Comparison of ENCODE assay signal across 8 mouse cellular contexts in genomic region chr5:139382760-139383159, GRCm38 (mm10). TPM values are rescaled to one million over a fixed set of nuclear protein-coding genes. Genes with fewer than 3 reads are reported as not detected.
DNase-seq lines count a peak whose midpoint lies in the region; ATAC-seq and TF ChIP-seq lines count a peak whose summit lies in the region.

No protein-coding gene starts in this region.

- H3K4me2 ChIP-seq in heart, postnatal 0 days (ENCODE audit: low read depth, low read length) = peak overlapping the region; percentile 83

- no peaks in the 10 kb centered on the region for H3K27me3 ChIP-seq in heart, postnatal 0 days (ENCODE audit: control insufficient read depth, insufficient read depth, low read length)

- ATAC-seq in frontal cortex, adult (ENCODE audit: low TSS enrichment) = peak; percentile 39
- ATAC-seq in heart, postnatal 0 days (ENCODE audit: insufficient read depth, low read depth) = peak; percentile 40

- peak overlapping the region; percentile 85 for H3K4me3 ChIP-seq in heart, postnatal 0 days (ENCODE audit: low read depth, low read length)

- TF ChIP-seq EP300 in heart, postnatal 0 days (IDR thresholded peaks at IDR 0.05; ENCODE audit: low read depth) = peak; percentile 87

- no peak for DNase-seq in frontal cortex, postnatal 10 days (ENCODE audit: low spot score in 2 of 2)
- DNase-seq in c-Kit-negative CD71-positive TER-119-positive erythroid progenitor cells, embryonic 14.5 days (ENCODE audit: low read depth, low spot score) = peak; percentile 73
- peak; percentile 96 for DNase-seq in heart, postnatal 0 days (ENCODE audit: low spot score)
- peak; percentile 66 for DNase-seq in kidney, postnatal 14 days
- DNase-seq in lung, postnatal 36 days = peak; percentile 92
- DNase-seq in right cerebral cortex, postnatal 36 days (ENCODE audit: low spot score in 2 of 2) = peak; percentile 70 to 71
- DNase-seq in gastrocnemius, postnatal 14 days = no peak

- H3K27ac ChIP-seq in heart, postnatal 0 days (ENCODE audit: low read depth) = peak overlapping the region; percentile 99

- WGBS in heart, postnatal 0 days = 1% methylated on average over 8 of the region's 8 CpGs

- no peak for TF ChIP-seq CTCF in heart, postnatal 0 days (IDR thresholded peaks at IDR 0.05; ENCODE audit: low read depth)

- no peaks in the 10 kb centered on the region for H3K36me3 ChIP-seq in heart, postnatal 0 days (replicated peaks; ENCODE audit: control insufficient read depth, insufficient read depth, low read length)

- intact Hi-C loops in gastrocnemius, postnatal 14 days (cut with DNase I; ENCODE audit: low total_unique reads) = no loop called here

- H3K9me3 ChIP-seq in heart, postnatal 0 days (replicated peaks; ENCODE audit: control insufficient read depth, low read length) = no peaks in the 10 kb centered on the region

- H3K4me1 ChIP-seq in heart, postnatal 0 days (ENCODE audit: control insufficient read depth, insufficient read depth) = peaks cover 80% of the 10 kb centered on the region

- H3K9ac ChIP-seq in heart, postnatal 0 days (replicated peaks; ENCODE audit: low read depth, low read length) = peak overlapping the region; percentile 46; the same call in 1 of the 2 replicates

RNA-seq across cellular contexts. Expression of gene Gpr146, which starts 5.3 kb away (rescaled TPM):
- 38.2 and 39.1 TPM in 2 replicates for total RNA-seq in heart, postnatal 0 days (2014; rRNA removed; ENCODE audit: low replicate concordance)
- polyA plus RNA-seq in heart, postnatal 0 days (2015; fragmentation: Nextera tagmentation; extraction: Ambion mirVana) = 23.0 and 23.7 TPM in 2 replicates
- 10 to 100 TPM; 17.2 to 26.0 TPM for total RNA-seq in gastrocnemius, postnatal 14 days (2021)

RNA-seq across cellular contexts. Expression of gene C130050O18Rik, which starts 22.3 kb away (rescaled TPM):
- 1.7 and 1.8 TPM in 2 replicates for total RNA-seq in heart, postnatal 0 days (2014; rRNA removed; ENCODE audit: low replicate concordance)
- polyA plus RNA-seq in heart, postnatal 0 days (2015; fragmentation: Nextera tagmentation; extraction: Ambion mirVana) = 0.23 and 0.31 TPM in 2 replicates
- total RNA-seq in gastrocnemius, postnatal 14 days (2021) = under 1 TPM; 0.39 to 0.60 TPM

RNA-seq across cellular contexts. Expression of gene Cyp2w1, which starts 30.3 kb away (rescaled TPM):
- total RNA-seq in heart, postnatal 0 days (2014; rRNA removed; ENCODE audit: low replicate concordance) = not detected in 2 replicates
- not detected in 2 replicates for polyA plus RNA-seq in heart, postnatal 0 days (2015; fragmentation: Nextera tagmentation; extraction: Ambion mirVana)
- not detected for total RNA-seq in gastrocnemius, postnatal 14 days (2021)

RNA-seq across cellular contexts. Expression of gene Cox19, which starts 31.5 kb away (rescaled TPM):
- 120 and 123 TPM in 2 replicates for total RNA-seq in heart, postnatal 0 days (2014; rRNA removed; ENCODE audit: low replicate concordance)
- polyA plus RNA-seq in heart, postnatal 0 days (2015; fragmentation: Nextera tagmentation; extraction: Ambion mirVana) = 88.6 and 97.6 TPM in 2 replicates
- 10 to 100 TPM; 58.6 to 79.3 TPM for total RNA-seq in gastrocnemius, postnatal 14 days (2021)

RNA-seq across cellular contexts. Expression of gene Gper1, which starts 40.2 kb away (rescaled TPM):
- total RNA-seq in heart, postnatal 0 days (2014; rRNA removed; ENCODE audit: low replicate concordance) = 1.3 and 4.5 TPM in 2 replicates
- polyA plus RNA-seq in heart, postnatal 0 days (2015; fragmentation: Nextera tagmentation; extraction: Ambion mirVana) = 1.0 and 2.0 TPM in 2 replicates
- 1 to 10 TPM; 2.2 to 2.4 TPM for total RNA-seq in gastrocnemius, postnatal 14 days (2021)

Comparison
In these comparisons a context has a peak if more than half of its experiments do, and no peak if none do; other contexts are left out.
1. DNase-seq: peak in c-Kit-negative CD71-positive TER-119-positive erythroid progenitor cells, embryonic 14.5 days (single experiment), heart, postnatal 0 days (single experiment), kidney, postnatal 14 days (single experiment), lung, postnatal 36 days (single experiment) and right cerebral cortex, postnatal 36 days (2 of 2); none in frontal cortex, postnatal 10 days (0 of 2) and gastrocnemius, postnatal 14 days (single experiment).